Mouse (Mus musculus): Measurements from ENCODE around the gene B4galnt3.

The B4galnt3 gene

GRCm38 (mm10) chr6:120216702-120217101 lies 77.7 kb downstream of the B4galnt3 start:
- DNase-seq, result no peak

DNA sequence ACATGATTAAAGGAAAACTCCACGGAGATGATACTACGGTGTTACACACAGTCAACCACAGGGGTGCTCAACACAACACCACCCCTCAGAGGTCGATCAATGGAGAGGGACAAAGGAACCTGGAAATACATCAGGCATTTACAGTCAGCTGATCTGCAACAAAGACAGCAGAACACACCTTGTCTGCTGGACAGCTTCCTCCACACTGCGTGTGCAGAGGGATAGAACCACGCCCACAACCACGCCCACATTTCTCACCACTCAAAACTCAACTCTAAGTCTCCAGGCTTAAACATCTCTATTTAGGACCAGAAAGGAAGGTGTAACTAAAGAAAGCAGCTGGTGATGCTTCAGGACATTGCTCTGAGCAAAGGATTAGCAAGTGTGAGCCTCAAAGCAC lies 82.8 kb downstream of the B4galnt3 start:
- DNase-seq, result no peak

GRCm38 (mm10) chr6:120206586-120206985 lies 87.8 kb downstream of the B4galnt3 start:
- DNase-seq, result no peak

- no peak for DNase-seq
Measured at GRCm38 (mm10) chr6:120202406-120202805, 92.0 kb downstream of the B4galnt3 start.

- DNase-seq, result no peak
Measured at GRCm38 (mm10) chr6:120201956-120202355, 92.4 kb downstream of the B4galnt3 start.

DNA sequence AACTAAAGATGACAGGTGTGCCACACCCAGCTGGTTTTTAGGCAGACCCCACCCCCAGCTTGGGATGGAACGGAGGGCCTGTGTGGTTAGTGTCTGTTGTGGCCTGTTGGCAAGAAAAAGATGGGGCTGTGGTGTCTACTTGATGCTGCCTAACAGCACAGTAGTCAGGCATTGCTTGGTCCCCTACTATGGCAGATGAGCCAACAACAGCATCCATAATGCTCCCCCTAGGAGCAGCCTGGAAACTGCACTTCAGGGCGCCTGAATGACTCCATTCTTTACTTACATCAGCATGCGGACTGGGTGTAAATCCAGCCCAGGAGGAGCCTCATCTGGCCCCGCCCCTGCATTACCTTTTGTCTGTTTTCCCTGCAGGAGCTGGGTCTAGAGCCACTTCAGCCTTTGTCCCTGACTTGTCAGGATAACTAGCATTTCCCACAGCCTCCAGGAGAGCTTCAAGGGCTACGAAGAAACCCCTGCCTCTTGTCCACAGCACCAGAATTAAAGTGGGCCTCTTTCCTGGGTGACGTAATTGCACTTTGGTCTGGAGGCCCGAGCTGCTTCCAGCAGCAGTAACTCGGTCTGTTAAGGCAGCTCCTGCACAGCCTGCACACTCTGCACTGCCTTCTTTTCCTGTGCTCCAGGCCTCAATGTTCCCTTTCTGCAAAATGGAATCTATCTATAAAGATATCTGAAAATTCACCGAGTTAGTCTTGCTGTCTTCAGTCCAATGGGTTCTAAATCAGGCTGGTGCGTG lies 94.5 kb downstream of the B4galnt3 start:
- no peak for DNase-seq

- peak; percentile 80 to 86 for DNase-seq
Measured at GRCm38 (mm10) chr6:120197964-120198363, 96.4 kb downstream of the B4galnt3 start.

- peak in 1 of 2 experiments; percentile 38 for DNase-seq
Measured at GRCm38 (mm10) chr6:120196837-120197236, 97.5 kb downstream of the B4galnt3 start.

DNA sequence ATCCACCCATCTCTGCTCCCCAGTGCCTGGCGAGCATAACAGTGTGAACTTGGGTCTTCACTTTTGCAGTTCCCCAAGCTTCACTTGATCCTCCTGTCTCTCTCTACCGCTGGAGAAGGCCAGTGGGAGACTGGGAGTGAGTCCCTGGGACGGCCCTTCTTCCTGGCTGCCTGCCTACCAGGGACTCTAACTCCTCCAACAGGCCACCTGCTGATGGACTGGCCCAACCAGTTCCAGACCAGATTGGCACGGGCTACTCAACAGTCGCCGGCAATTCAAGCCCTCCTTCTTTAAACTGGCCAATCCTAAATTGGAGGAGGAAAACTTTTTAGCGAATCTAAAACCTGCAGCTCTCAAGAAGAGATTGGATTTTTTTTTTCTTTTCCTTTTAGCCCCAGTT lies 99.4 kb downstream of the B4galnt3 start:
- DNase-seq, result peak in 1 of 2 experiments; percentile 42

- no peak for DNase-seq
Measured at GRCm38 (mm10) chr6:120194305-120194704, 100.1 kb downstream of the B4galnt3 start.

DNA sequence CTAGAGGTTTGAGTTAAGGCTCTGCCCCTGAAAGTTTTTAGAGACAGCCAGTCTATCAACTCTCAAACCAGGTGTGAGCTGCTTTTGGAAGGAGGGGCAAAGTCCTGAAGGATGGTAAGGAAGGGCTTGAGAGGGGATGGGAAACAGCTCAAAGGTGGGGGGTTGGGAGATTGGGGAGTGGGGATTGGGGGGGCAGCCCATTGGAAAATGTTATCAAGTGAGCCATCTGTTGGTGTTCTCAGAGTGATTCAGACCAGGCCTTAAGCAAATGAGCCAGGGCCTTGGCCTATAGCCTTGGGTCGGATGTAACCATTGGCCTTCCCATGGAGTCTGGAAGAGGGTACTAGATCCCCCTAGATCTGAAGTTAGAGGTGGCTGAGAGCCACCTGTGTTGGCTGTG lies 100.6 kb downstream of the B4galnt3 start:
- no peak for DNase-seq

GRCm38 (mm10) chr6:120193174-120193573 lies 101.2 kb downstream of the B4galnt3 start:
- peak; percentile 78 to 88 for DNase-seq

GRCm38 (mm10) chr6:120192211-120192870 lies 102.0 kb downstream of the B4galnt3 start:
- DNase-seq, result peak; percentile 56 to 72

DNA sequence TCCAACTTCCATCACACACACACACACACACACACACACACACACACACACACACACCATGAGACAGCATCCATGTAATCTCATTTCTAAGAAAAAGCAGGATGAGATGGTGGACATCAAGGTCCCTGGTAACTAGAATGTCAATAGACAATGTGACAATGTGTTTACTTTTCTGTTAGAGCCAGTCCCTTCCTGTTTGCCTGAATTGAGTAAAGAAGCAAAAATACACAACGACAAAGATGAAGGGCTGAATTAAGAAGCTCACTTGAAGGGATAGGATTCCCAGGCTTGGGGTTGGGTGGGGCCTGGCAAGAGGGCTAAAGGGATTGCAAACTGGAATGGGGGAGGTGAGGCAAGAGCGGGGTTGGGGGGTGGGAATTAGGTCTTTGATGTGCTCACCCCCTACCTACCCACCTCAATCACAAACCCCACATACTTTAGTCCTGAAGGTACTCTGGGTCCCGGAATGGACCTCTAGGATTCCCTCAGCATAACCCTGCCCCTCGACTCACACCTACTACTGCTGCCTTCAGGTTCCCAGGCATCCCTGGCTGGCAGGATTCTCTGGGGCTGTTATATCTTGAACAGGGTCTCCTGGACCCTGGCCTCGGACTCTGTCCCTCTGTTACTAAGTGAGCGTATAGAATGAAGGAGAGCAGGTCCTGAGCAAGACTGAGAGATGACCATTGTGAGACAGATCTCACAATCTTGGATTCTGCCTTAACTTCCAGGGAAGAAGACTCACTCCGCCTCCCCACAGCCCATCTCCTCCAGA lies 102.8 kb downstream of the B4galnt3 start:
- DNase-seq, result no peak

DNA sequence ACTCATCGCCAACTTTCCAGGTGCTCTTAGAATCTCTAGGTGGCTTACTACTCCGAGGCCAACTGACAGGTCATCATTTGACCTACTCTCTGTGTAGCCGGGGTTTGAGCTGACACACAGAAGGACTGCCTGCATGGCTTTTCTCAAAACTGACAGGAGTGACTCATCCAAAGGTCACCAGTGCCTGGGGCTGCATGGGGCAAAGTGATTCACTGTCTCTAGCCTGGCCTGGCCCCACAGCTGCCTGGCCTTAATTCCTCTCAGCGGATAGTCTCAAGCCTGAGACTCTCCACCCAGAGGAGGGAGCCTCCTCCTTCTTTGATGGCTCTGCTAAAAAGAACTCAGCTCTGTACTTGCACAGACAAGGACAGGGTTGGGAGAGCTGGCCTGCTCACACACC lies 103.4 kb downstream of the B4galnt3 start:
- no peak for DNase-seq

DNA sequence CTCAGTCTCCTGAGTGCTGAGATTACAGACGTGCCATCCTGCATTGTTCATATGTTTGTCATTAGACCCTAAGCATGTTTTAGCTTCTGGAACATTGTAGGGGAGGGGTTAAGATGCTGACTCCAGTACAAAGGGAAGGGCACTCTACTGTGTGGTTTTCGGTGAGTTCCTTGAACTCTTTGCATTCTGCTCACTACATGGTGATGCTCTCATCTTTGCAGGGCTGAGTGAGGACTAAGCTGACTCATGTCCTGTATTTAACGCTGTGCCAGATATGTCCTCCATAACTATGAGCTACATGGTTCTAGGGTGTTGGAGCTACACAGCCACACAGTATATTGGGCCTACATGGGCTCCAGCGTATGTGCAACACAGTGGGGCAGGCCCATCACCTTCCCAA lies 104.0 kb downstream of the B4galnt3 start:
- no peak for DNase-seq

GRCm38 (mm10) chr6:120189287-120189686 lies 105.1 kb downstream of the B4galnt3 start:
- DNase-seq, result no peak

DNA sequence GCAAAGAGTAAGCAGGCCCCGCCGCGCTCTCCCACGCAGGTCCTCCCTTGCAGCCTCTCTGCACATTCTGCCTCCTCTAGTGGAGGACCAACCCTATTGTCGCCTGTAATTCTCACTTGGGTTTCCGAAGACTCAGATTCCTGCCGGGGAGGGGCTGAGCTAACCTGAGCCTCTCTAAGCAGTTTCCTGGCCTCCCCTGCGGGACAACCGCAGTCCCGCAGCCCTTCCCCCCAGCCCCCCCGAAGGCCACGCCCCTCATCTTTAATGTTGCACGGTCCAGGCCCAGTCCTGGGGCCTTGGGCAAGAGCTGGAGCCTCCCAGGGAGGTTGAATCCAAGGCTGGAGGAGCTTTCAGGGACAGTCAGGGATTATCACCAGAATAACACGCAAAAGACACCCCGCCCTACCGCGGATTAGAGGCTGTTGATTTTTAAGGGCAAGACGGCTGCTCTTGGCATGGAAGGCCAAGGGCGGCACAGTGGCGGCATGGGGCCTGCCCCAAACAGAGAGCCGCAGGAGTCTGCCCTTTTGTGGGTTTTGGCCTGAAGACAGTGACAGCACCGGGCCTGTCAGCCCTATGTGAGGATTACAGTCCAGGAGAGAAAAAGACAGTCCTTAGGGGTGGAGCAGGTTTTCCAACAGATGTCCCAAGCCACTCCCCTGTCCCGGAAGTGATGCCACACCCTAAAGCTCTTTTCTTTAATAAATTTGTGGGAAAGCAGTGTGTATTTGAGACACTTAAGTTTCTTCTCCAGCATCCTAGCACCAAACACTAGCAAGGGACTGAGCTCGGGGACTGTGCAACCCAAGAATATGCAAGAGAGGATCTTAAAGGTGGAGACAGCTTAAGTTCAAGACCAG lies 105.8 kb downstream of the B4galnt3 start:
- peak in 1 of 2 experiments; percentile 23 for DNase-seq

DNA sequence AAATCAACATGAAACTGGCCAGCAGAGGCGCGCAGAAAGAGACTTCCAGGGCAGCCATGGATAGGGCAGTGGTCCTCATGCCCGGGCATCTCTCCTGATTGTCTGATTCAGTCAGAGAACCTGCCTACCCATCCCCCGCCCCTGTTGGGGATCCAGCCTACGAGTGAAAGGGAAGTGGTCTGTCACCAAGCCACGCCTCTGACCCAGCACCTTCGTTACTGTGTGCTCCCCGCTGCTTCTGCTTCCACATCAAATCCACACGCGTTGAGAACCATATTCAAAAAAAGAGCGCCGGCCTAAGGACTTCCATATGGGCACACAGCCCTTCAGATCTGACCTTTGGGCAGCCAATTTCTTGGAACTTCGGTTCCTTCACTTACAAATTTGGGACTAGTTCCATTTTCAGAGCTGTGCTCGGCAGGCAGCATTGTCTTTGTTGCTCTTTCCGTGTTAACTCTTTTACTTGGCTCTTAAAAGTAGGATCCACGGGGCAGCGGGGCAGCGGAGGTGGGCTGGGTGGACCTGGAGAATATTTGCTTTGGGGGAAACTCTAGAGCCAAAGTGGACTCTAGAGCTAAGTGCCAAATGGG lies 106.7 kb downstream of the B4galnt3 start:
- no peak for DNase-seq

DNA sequence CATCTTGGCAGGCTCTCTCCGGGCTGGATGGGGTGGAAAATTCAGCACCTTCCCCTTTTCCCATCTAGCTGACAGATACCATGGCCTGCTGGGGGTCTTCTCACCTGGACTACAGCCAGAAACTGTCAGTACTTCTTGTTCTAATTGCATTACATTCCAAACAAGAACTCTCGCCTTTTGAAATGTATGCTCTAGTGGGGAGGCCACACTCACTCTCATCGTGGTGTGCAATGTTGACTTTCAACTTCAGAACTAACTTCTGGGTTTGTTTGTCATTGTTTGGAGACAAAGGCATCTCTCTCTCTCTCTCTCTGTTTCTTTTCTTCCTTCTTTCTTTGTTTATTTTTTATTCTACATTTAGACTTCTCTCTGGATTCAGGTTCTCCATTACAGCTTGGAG lies 107.8 kb downstream of the B4galnt3 start:
- no peak for DNase-seq

DNA sequence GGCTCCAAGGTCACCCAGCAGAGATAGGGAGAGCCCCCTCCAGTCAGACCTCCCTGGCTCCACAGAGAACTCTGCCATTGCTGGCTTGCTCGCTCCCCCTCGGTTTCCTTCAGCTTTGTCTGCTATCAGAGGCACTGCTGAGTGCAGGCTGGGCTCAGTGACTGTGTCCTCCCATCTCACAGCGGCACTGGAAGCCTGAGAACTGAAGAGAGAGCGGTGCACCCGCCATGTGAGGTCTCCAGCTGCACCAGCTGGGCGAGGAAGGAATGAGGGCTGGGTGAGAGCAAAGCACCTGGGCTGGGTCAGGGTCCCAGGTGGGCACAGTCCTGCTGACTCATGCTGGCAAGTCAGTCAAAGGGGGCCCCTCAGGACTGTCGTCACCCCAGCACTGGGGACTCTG lies 108.6 kb downstream of the B4galnt3 start:
- DNase-seq, result no peak

Data from cerebellum, postnatal 25 days (tissue).